Mouse (Mus musculus) gastrocnemius, postnatal 14 days (tissue): ENCODE data around the gene Grxcr1. TPM values are rescaled to one million over a fixed set of nuclear protein-coding genes. Genes with fewer than 3 reads are reported as not detected.

Source experiments
- total RNA-seq, 2 experiments: library from RNA; stranded (reverse); gene quantifications; 2 replicates each; pipeline ENCODE4 v1.2.3; 2021

The Grxcr1 gene
- total RNA-seq, 2 experiments from 2014 or later, result not detected

Other genes starting within 250 kb of the Grxcr1 start
- 10 to 100 TPM; 14.2 to 14.4 TPM for gene Atp8a1, start 184.4 kb upstream of the Grxcr1 start, total RNA-seq
- gene Gm5108, start 90.2 kb upstream of the Grxcr1 start, total RNA-seq, result not detected
- gene Gm21905, start 85.4 kb upstream of the Grxcr1 start, total RNA-seq, result not detected